Mouse (Mus musculus) spleen, adult 2 months (tissue): ENCODE data around the gene Vamp8. TPM values are rescaled to one million over a fixed set of nuclear protein-coding genes. Genes with fewer than 3 reads are reported as not detected.

ENCODE experiments used
- DNase-seq, 2 experiments: peaks; one replicate each; pipeline versions ENCODE4 v3.0.0 to v3.0.0-alpha.2; 2012 to 2021; ENCODE audit warnings: low spot score in 2 of 2, low read depth in 1 of 2
- H3K27ac ChIP-seq: fragments of 200-500 bp; 2 replicates; pipeline ENCODE4 v1.5.1; 2012; ENCODE audit warnings: low read length, inconsistent platforms; ENCODE audit not compliant: insufficient read depth
- H3K27me3 ChIP-seq: fragments of 200-500 bp; 2 replicates; pipeline ENCODE4 v1.6.1; 2012; ENCODE audit warnings: mild to moderate bottlenecking, moderate library complexity, low read length, inconsistent platforms; ENCODE audit not compliant: control insufficient read depth, insufficient read depth
- H3K36me3 ChIP-seq: fragments of 200-500 bp; 2 replicates; pipeline ENCODE4 v1.6.1; 2012; ENCODE audit warnings: mild to moderate bottlenecking, low read length, inconsistent platforms; ENCODE audit not compliant: control insufficient read depth, insufficient read depth
- H3K4me1 ChIP-seq: fragments of 200-500 bp; 2 replicates; pipeline ENCODE4 v1.6.1; 2011; ENCODE audit warnings: inconsistent platforms; ENCODE audit not compliant: control insufficient read depth, insufficient read depth, insufficient read length
- H3K4me3 ChIP-seq: fragments of 200-500 bp; 2 replicates; pipeline ENCODE4 v1.5.1; 2011; ENCODE audit warnings: mild to moderate bottlenecking, inconsistent platforms; ENCODE audit not compliant: insufficient read depth, insufficient read length; ENCODE audit errors: extremely low read depth
- CTCF ChIP-seq: fragments of 200-500 bp; IDR thresholded peaks from 2 replicates; pipeline ENCODE4 v1.5.1; 2011; ENCODE audit warnings: mild to moderate bottlenecking, inconsistent platforms; ENCODE audit not compliant: insufficient read depth, insufficient read length, insufficient replicate concordance; ENCODE audit errors: extremely low read depth
- POLR2A ChIP-seq: fragments of 200-500 bp; IDR thresholded peaks from 2 replicates; pipeline ENCODE4 v1.6.1; 2011; ENCODE audit warnings: low read depth, low read length, inconsistent platforms
- WGBS: fragments of 180-500 bp; shearing (Covaris S2); methylation state at CpG from one replicate; pipeline ENCODE4 v1.1.7; 2018; 5-methylcytosine and 5-hydroxymethylcytosine counted together
- polyA plus RNA-seq: library from polyadenylated mRNA; depleted of rRNA; stranded (reverse); fragments of >200 nt; gene quantifications from 2 replicates; pipeline ENCODE4 v1.2.3, GENCODE M21; 2012

The Vamp8 gene
- polyA plus RNA-seq, 1 experiment, result 107 TPM

DNA sequence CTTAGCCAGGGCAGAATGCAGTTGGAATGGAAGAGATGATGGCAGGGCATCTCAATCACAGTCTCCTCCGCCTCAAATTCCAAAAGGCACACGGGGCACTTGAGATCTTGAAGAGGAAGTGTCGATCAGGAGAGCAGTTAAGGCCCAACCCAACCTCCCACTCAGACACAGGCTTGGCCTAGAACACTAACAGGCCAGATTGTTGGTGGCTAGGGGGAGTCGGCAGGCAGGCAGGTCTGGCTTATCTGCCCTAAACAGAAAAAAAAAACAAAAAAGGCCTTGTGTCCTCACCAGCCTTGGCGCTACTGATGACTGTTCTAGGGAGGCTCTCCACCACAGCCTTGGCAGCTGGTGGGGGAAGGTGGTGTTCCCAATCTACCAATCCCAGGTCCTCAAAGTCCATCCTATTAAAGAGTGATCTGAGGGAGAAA lies 29.4 kb downstream of the Vamp8 start:
- Histone ChIP-seq H3K27me3 (no peaks in the 10 kb centered on the region), H3K4me1 (peaks cover 4% of the 10 kb centered on the region; the same call in 1 of the 2 replicates), H3K4me3 (peak overlapping the region; percentile 24; the same call in 1 of the 2 replicates), H3K27ac (no peak overlapping the region), H3K36me3 (peaks cover 15% of the 10 kb centered on the region)
- TF ChIP-seq CTCF, result no peak
- no peak for TF ChIP-seq POLR2A
- DNase-seq, result no peak
- WGBS, result 56% methylated on average over 5 of the region's 5 CpGs

DNA sequence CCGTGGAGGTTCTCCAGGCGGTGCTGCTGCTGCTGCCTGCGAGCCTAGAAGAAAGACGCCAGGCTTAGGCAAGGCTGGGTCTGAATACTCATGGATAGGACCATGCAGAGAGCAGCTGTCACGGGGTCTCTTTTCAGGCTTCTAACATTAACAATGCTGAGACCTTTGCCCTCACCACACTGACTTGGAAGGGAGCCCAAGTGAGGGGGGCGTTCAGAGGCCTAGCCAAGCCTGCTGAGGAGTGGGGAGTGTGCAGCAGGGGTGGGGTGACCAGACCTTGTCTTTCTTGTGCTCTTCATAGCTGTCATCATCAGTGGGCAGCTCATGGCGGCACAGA lies 29.9 kb downstream of the Vamp8 start:
- Histone ChIP-seq H3K27ac (no peak overlapping the region), H3K4me1 (peaks cover 6% of the 10 kb centered on the region; the same call in 1 of the 2 replicates), H3K36me3 (peaks cover 15% of the 10 kb centered on the region), H3K4me3 (no peak overlapping the region), H3K27me3 (no peaks in the 10 kb centered on the region)
- no peak for DNase-seq
- 92% methylated on average over 7 of the region's 7 CpGs for WGBS
- TF ChIP-seq CTCF (no peak), POLR2A (no peak)

DNA sequence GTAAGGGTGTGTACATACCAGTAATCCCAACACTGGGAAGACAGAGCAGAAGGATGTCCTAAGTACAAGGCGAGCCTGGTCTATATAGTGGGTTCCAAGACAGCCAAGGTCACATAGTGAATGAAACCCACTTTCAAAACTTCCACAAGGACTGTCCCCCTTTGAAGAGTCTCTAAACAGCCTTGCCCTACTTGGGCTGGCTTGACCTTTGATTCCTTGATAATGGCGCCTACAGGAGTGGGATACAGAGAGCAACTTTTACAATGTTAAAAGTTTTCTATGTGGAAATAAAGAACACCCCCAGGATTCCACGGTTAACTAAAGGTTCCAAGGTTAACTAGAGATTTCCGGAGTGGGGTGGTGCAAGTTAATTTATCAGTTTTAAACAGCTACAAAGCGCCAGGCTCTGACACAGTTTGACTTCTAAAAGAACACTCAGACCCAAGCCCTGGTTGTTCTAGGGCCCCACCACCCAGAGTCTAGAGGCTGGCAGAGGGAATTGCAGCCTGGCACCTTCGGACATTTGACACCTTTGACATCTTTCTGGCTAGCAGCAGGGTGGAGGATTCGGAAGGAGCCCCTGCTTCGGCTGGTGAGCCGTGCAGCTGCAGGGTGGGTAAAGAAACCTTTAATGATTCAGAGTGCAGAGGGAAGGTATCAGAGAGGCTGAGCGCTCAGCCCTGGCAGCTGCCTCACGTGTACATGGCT lies 30.5 kb downstream of the Vamp8 start:
- peaks cover 7% of the 10 kb centered on the region; the same call in 1 of the 2 replicates for H3K4me1 ChIP-seq
- peaks cover 15% of the 10 kb centered on the region for H3K36me3 ChIP-seq
- H3K27ac ChIP-seq, result no peak overlapping the region
- H3K4me3 ChIP-seq, result no peak overlapping the region
- 93% methylated on average over 11 of the region's 11 CpGs for WGBS
- peaks cover 3% of the 10 kb centered on the region; the same call in 1 of the 2 replicates for H3K27me3 ChIP-seq
- TF ChIP-seq POLR2A, result no peak
- TF ChIP-seq CTCF, result no peak
- DNase-seq, result no peak

DNA sequence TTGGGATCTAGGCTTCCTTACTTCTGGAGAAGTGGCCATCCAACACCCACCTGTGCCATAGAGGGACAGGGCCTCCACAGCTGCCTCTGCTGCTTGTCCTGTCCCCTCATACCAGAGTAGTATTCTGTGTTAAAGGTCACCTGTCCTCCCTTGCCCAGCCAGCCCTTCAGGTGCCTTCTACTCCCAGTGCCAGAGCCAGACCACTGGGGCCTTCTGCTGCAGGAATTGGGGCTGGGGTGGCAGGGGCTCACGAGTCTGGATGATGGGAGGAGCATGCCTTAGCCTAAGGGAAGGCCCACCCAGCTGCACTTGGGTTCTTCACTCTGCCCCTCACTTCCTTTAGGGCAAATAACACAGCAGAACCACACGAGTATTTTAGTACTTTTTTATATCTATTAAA lies 31.2 kb downstream of the Vamp8 start:
- no peak for DNase-seq

GRCm38 (mm10) chr6:72358086-72358764 lies 32.3 kb downstream of the Vamp8 start:
- Histone ChIP-seq H3K4me3 (no peak overlapping the region), H3K36me3 (peaks cover 15% of the 10 kb centered on the region), H3K4me1 (peaks cover 11% of the 10 kb centered on the region; the same call in 1 of the 2 replicates), H3K27me3 (peaks cover 3% of the 10 kb centered on the region; the same call in 1 of the 2 replicates), H3K27ac (no peak overlapping the region)
- DNase-seq, result no peak
- TF ChIP-seq CTCF (no peak), POLR2A (no peak)
- 96% methylated on average over 10 of the region's 10 CpGs for WGBS

More for the DNA sequence above, 31.2 kb downstream of the Vamp8 start:
- no peak for TF ChIP-seq POLR2A
- TF ChIP-seq CTCF, result no peak
- WGBS, result 82% methylated on average over 2 of the region's 2 CpGs
- peaks cover 11% of the 10 kb centered on the region; the same call in 1 of the 2 replicates for H3K4me1 ChIP-seq
- H3K27me3 ChIP-seq, result peaks cover 3% of the 10 kb centered on the region; the same call in 1 of the 2 replicates
- peaks cover 15% of the 10 kb centered on the region for H3K36me3 ChIP-seq
- H3K27ac ChIP-seq, result no peak overlapping the region
- H3K4me3 ChIP-seq, result no peak overlapping the region

DNA sequence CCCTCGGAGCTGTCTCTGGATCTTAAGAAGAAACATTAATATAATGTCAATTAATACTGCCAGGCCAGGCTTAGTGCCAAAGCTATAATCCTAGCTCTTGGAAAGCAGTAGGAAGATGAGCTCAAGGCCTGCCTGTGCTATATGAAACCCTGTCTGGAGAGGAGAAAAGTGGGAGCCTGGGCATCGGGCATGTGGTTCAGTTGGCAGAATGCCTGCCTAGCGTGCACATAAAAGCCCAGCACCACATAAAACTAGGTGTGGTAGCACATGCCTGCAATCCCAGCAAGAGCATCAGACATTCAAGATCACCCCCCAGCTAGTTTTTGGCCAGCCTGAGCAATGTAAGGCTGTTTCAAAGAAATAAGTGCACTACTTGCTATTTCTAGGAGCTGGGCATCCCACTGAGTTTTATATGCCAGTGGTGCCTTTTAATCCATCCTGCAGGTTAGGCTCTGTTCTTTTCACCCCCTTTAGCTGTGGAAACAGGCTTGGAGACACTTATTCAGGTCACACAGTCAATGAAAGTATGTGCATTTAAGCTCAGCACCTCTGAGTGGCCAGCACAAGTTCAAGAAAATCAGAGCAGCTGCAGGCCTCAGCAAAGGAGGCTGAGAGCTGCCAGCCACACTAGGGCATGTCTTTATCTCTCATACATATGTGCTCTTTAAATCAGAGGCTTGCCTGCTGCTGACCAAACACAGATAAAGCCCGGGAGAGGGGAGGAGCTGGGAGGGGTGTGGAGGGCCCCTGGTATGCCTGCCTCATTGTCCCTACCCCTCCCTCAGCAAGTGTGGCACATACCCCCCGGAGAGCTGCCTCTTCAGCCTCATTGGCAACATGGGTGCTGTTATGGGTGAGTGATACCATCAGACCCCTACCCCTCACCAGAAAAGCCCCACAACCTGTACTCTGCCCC lies 33.1 kb downstream of the Vamp8 start:
- peaks cover 11% of the 10 kb centered on the region; the same call in 1 of the 2 replicates for H3K4me1 ChIP-seq
- peaks cover 15% of the 10 kb centered on the region for H3K36me3 ChIP-seq

More for the DNA sequence above, 33.1 kb downstream of the Vamp8 start:
- DNase-seq, result no peak
- no peak overlapping the region for H3K27ac ChIP-seq
- 84% methylated on average over 5 of the region's 5 CpGs for WGBS
- H3K27me3 ChIP-seq, result peaks cover 3% of the 10 kb centered on the region; the same call in 1 of the 2 replicates
- TF ChIP-seq CTCF, result no peak
- TF ChIP-seq POLR2A, result no peak
- no peak overlapping the region for H3K4me3 ChIP-seq
